Comparison of ENCODE assay signal across 9 mouse cellular contexts in the genomic region with DNA sequence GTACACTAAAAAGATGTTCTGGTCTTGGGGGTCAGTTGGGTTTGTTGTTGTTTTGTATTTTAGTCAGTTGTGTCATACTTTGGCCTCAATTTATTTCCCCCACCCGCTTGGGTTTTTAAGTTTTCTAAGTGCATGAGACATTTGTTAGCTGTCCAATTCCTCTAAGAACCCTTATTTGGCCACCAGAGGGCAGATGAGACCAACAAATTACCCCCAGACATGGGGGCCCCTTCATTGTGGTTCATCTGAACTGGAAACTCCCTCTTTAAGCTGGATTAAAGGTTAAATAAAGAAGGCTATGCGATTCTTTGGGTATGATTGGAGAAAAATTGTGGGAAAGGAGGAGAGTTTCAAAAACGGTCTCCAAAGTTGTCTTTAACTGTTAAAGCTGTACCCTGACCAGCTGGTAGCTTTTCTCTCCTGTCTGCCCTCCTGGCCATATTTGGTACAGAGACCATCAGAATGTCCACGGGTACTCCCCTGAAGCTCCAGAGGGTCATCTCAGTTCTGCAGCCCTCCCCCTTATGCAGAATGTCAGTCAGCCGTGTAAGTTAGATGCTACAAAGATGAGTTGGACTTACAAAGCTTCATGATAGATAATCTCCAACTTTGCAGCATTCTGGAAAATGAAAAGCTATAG.
DNase-seq lines count a peak whose midpoint lies in the region; ATAC-seq lines count a peak whose summit lies in the region.
"Had no signal": no experiment of that assay in that cellular context is flagged by ENCODE, and none has a peak within 500 bp of the region (broad histone marks: within the 10 kb centered on the region; RNA-seq: fewer than 3 reads in every experiment).

No protein-coding gene starts in this region.

- peak; percentile 7 for DNase-seq in cerebellum, adult 8-10 months
- peak; percentile 41 for DNase-seq in thymus, postnatal 4 days
- DNase-seq in thymus, postnatal 25 days = no peak
- peak; percentile 33 to 53 for DNase-seq in kidney, postnatal 36 days
- peak; percentile 58 for DNase-seq in lung, postnatal 14 days
- peak; percentile 13 for DNase-seq in telencephalon, adult 2 months (ENCODE audit: low read depth, low spot score)

- no peak overlapping the region for H3K27ac ChIP-seq in forebrain, embryonic 13.5 days

- H3K27me3 ChIP-seq in forebrain, embryonic 13.5 days = no peaks in the 10 kb centered on the region

- H3K36me3 ChIP-seq in forebrain, embryonic 13.5 days (ENCODE audit: poor library complexity, severe bottlenecking) = no peaks in the 10 kb centered on the region

- WGBS in forebrain, embryonic 13.5 days = 37% methylated on average over 5 of the region's 5 CpGs

- ATAC-seq in cerebellum, adult (ENCODE audit: insufficient number of reproducible peaks, low FRiP score, low TSS enrichment) = no peak
- ATAC-seq in forebrain, embryonic 13.5 days = peak; percentile 51; the same call in 1 of the 2 replicates

- H3K9ac ChIP-seq in forebrain, embryonic 13.5 days = no peak overlapping the region

- H3K4me2 ChIP-seq in forebrain, embryonic 13.5 days = no peak overlapping the region

- H3K4me3 ChIP-seq in forebrain, embryonic 13.5 days = no peak overlapping the region
- H3K4me3 ChIP-seq: megakaryocyte, embryonic 14.5 days had no signal

- no peaks in the 10 kb centered on the region for H3K9me3 ChIP-seq in forebrain, embryonic 13.5 days (replicated peaks)
- H3K9me3 ChIP-seq: megakaryocyte, embryonic 14.5 days had no signal

- H3K4me1 ChIP-seq in forebrain, embryonic 13.5 days = no peaks in the 10 kb centered on the region
